Comparison of ENCODE assay signal across 8 mouse cellular contexts in genomic region chr19:7204898-7205297, GRCm38 (mm10). TPM values are rescaled to one million over a fixed set of nuclear protein-coding genes. Genes with fewer than 3 reads are reported as not detected.
DNase-seq lines count a peak whose midpoint lies in the region; ATAC-seq and TF ChIP-seq lines count a peak whose summit lies in the region.

No protein-coding gene starts in this region.

- 55% methylated on average over 2 of the region's 2 CpGs for WGBS in kidney, embryonic 15.5 days
- 63% methylated on average over 2 of the region's 2 CpGs for WGBS in hindbrain, postnatal 0 days
- 70% methylated on average over 2 of the region's 2 CpGs for WGBS in midbrain, postnatal 0 days

- H3K27me3 ChIP-seq in kidney, embryonic 15.5 days, result no peaks in the 10 kb centered on the region
- H3K27me3 ChIP-seq in hindbrain, postnatal 0 days (ENCODE audit: insufficient read depth, low read length), result no peaks in the 10 kb centered on the region
- no peaks in the 10 kb centered on the region for H3K27me3 ChIP-seq in midbrain, postnatal 0 days (ENCODE audit: insufficient read depth, low read length)

- no peak for ATAC-seq in kidney, embryonic 15.5 days (replicated peaks; ENCODE audit: low FRiP score)
- ATAC-seq in hindbrain, postnatal 0 days, result no peak
- ATAC-seq in midbrain, postnatal 0 days (ENCODE audit: low FRiP score), result no peak

- H3K4me3 ChIP-seq in kidney, embryonic 15.5 days (replicated peaks), result peak overlapping the region; percentile 80
- peak overlapping the region; percentile 86 for H3K4me3 ChIP-seq in brown adipose tissue, adult 24 weeks (ENCODE audit: insufficient read depth, low read depth, low read length)
- peak overlapping the region; percentile 70 for H3K4me3 ChIP-seq in hindbrain, postnatal 0 days (ENCODE audit: low read length)
- H3K4me3 ChIP-seq in midbrain, postnatal 0 days (ENCODE audit: low read depth, low read length), result peak overlapping the region; percentile 65

- H3K4me2 ChIP-seq in kidney, embryonic 15.5 days, result peak overlapping the region; percentile 66
- peak overlapping the region; percentile 81 for H3K4me2 ChIP-seq in hindbrain, postnatal 0 days (ENCODE audit: low read depth, low read length)
- peak overlapping the region; percentile 88 for H3K4me2 ChIP-seq in midbrain, postnatal 0 days (ENCODE audit: low read depth, low read length, poor library complexity, severe bottlenecking)

- H3K9ac ChIP-seq in kidney, embryonic 15.5 days, result peak overlapping the region; percentile 88
- peak overlapping the region; percentile 82 for H3K9ac ChIP-seq in hindbrain, postnatal 0 days (replicated peaks; ENCODE audit: low read length)
- H3K9ac ChIP-seq in midbrain, postnatal 0 days (replicated peaks; ENCODE audit: low read length, poor library complexity, severe bottlenecking), result peak overlapping the region; percentile 86

- H3K4me1 ChIP-seq in kidney, embryonic 15.5 days, result peaks cover 36% of the 10 kb centered on the region
- peaks cover 4% of the 10 kb centered on the region; the same call in 1 of the 2 replicates for H3K4me1 ChIP-seq in brown adipose tissue, adult 24 weeks (ENCODE audit: control insufficient read depth, insufficient read depth, insufficient read length, low read length)
- H3K4me1 ChIP-seq in hindbrain, postnatal 0 days (ENCODE audit: insufficient read depth, low read length), result peaks cover 6% of the 10 kb centered on the region
- H3K4me1 ChIP-seq in midbrain, postnatal 0 days (ENCODE audit: insufficient read depth, low read length), result peaks cover 11% of the 10 kb centered on the region

- no peak for DNase-seq in kidney, adult 8-10 months
- DNase-seq in hindbrain, postnatal 0 days (ENCODE audit: low spot score), result no peak
- DNase-seq in midbrain, postnatal 0 days (ENCODE audit: low spot score), result no peak
- no peak for DNase-seq in embryo, embryonic 10.5 days (ENCODE audit: low spot score)
- DNase-seq in B cell, adult 2 months, result no peak
- no peak for DNase-seq in left cerebral cortex, postnatal 36 days (ENCODE audit: low spot score in 2 of 2)

- no peak for TF ChIP-seq CTCF in hindbrain, postnatal 0 days (IDR thresholded peaks at IDR 0.05; ENCODE audit: low read depth)
- no peak for TF ChIP-seq CTCF in midbrain, postnatal 0 days (IDR thresholded peaks at IDR 0.05)

- peaks cover 49% of the 10 kb centered on the region for H3K36me3 ChIP-seq in kidney, embryonic 15.5 days
- peaks cover 32% of the 10 kb centered on the region for H3K36me3 ChIP-seq in hindbrain, postnatal 0 days (ENCODE audit: insufficient read depth, low read length)
- peaks cover 33% of the 10 kb centered on the region for H3K36me3 ChIP-seq in midbrain, postnatal 0 days (ENCODE audit: insufficient read depth, low read length)

- intact Hi-C loops in left cerebral cortex, postnatal 36 days (cut with DNase I), result no loop called here

- H3K27ac ChIP-seq in kidney, embryonic 15.5 days, result peak overlapping the region; percentile 99
- peak overlapping the region; percentile 71; the same call in 1 of the 2 replicates for H3K27ac ChIP-seq in brown adipose tissue, adult 24 weeks (replicated peaks; ENCODE audit: low read depth, low read length)
- peak overlapping the region; percentile 91; the same call in 1 of the 2 replicates for H3K27ac ChIP-seq in hindbrain, postnatal 0 days
- no peak overlapping the region for H3K27ac ChIP-seq in midbrain, postnatal 0 days (ENCODE audit: low read depth, low read length)

- no peaks in the 10 kb centered on the region for H3K9me3 ChIP-seq in kidney, embryonic 15.5 days (replicated peaks)
- H3K9me3 ChIP-seq in hindbrain, postnatal 0 days (ENCODE audit: low read length), result no peaks in the 10 kb centered on the region
- H3K9me3 ChIP-seq in midbrain, postnatal 0 days (ENCODE audit: low read length), result no peaks in the 10 kb centered on the region

RNA-seq across cellular contexts. Expression of gene Otub1, which starts 1.2 kb away (rescaled TPM):
- polyA plus RNA-seq in kidney, embryonic 15.5 days (2015; fragmentation: Nextera tagmentation; extraction: Ambion mirVana), result 206 and 224 TPM in 2 replicates
- 28.7 and 44.7 TPM in 2 replicates for polyA plus RNA-seq in brown adipose tissue, adult 24 weeks (2012; ENCODE audit: insufficient read depth, insufficient read length, missing spikeins)
- total RNA-seq in hindbrain, postnatal 0 days (2014; rRNA removed), result 216 and 233 TPM in 2 replicates
- 248 and 253 TPM in 2 replicates for polyA plus RNA-seq in hindbrain, postnatal 0 days (2015; fragmentation: Nextera tagmentation; extraction: Ambion mirVana)
- total RNA-seq in midbrain, postnatal 0 days (2014; rRNA removed), result 236 and 242 TPM in 2 replicates
- 257 and 277 TPM in 2 replicates for polyA plus RNA-seq in midbrain, postnatal 0 days (2015; fragmentation: Nextera tagmentation; extraction: Ambion mirVana)
- 100 to 1,000 TPM; 253 to 285 TPM for total RNA-seq in left cerebral cortex, postnatal 36 days (2021)

RNA-seq across cellular contexts. Expression of gene Cox8a, which starts 12.5 kb away (rescaled TPM):
- 1,089 and 1,191 TPM in 2 replicates for polyA plus RNA-seq in kidney, embryonic 15.5 days (2015; fragmentation: Nextera tagmentation; extraction: Ambion mirVana)
- polyA plus RNA-seq in brown adipose tissue, adult 24 weeks (2012; ENCODE audit: insufficient read depth, insufficient read length, missing spikeins), result 4,354 and 4,380 TPM in 2 replicates
- total RNA-seq in hindbrain, postnatal 0 days (2014; rRNA removed), result 1,715 and 1,845 TPM in 2 replicates
- 2,044 and 2,080 TPM in 2 replicates for polyA plus RNA-seq in hindbrain, postnatal 0 days (2015; fragmentation: Nextera tagmentation; extraction: Ambion mirVana)
- total RNA-seq in midbrain, postnatal 0 days (2014; rRNA removed), result 1,114 and 1,471 TPM in 2 replicates
- 1,645 and 1,756 TPM in 2 replicates for polyA plus RNA-seq in midbrain, postnatal 0 days (2015; fragmentation: Nextera tagmentation; extraction: Ambion mirVana)
- 1,000 to 10,000 TPM in 1 of 2 experiments, 100 to 1,000 TPM in 1; 989 to 1,090 TPM for total RNA-seq in left cerebral cortex, postnatal 36 days (2021)

RNA-seq across cellular contexts. Expression of gene Naa40, which starts 36.1 kb away (rescaled TPM):
- 74.6 and 75.3 TPM in 2 replicates for polyA plus RNA-seq in kidney, embryonic 15.5 days (2015; fragmentation: Nextera tagmentation; extraction: Ambion mirVana)
- polyA plus RNA-seq in brown adipose tissue, adult 24 weeks (2012; ENCODE audit: insufficient read depth, insufficient read length, missing spikeins), result 9.6 and 10.3 TPM in 2 replicates
- 56.5 and 59.7 TPM in 2 replicates for total RNA-seq in hindbrain, postnatal 0 days (2014; rRNA removed)
- 42.7 and 42.8 TPM in 2 replicates for polyA plus RNA-seq in hindbrain, postnatal 0 days (2015; fragmentation: Nextera tagmentation; extraction: Ambion mirVana)
- 58.3 and 62.5 TPM in 2 replicates for total RNA-seq in midbrain, postnatal 0 days (2014; rRNA removed)
- 45.6 and 46.1 TPM in 2 replicates for polyA plus RNA-seq in midbrain, postnatal 0 days (2015; fragmentation: Nextera tagmentation; extraction: Ambion mirVana)
- total RNA-seq in left cerebral cortex, postnatal 36 days (2021), result 10 to 100 TPM; 26.5 to 42.4 TPM
